21 mouse cellular contexts compared by ENCODE assay signal in genomic region chr12:119204411-119204810, GRCm38 (mm10). TPM values are rescaled to one million over a fixed set of nuclear protein-coding genes. Genes with fewer than 3 reads are reported as not detected.
DNase-seq lines count a peak whose midpoint lies in the region; ATAC-seq lines count a peak whose summit lies in the region.
"Had no signal": no experiment of that assay in that cellular context is flagged by ENCODE, and none has a peak within 500 bp of the region (broad histone marks: within the 10 kb centered on the region; RNA-seq: fewer than 3 reads in every experiment).

No protein-coding gene starts in this region.

- peak; percentile 3 for DNase-seq in CD4-positive helper T cell, adult 2 months (ENCODE audit: low read depth, low spot score)
- DNase-seq in induced T-regulatory cell, adult 2 months (ENCODE audit: low read depth), result peak; percentile 59
- DNase-seq in left cerebral cortex, adult 9 months (ENCODE audit: low spot score in 2 of 2), result no peak
- no peak for DNase-seq in gastrocnemius, postnatal 36 days
- DNase-seq: adrenal gland, adult 8-10 months; adrenal gland, postnatal 14 days; adrenal gland, postnatal 36 days; B cell, adult 2 months; cerebellum, adult 11-12 months; cerebellum, adult 2 months; cerebellum, adult 9-10 months; cerebellum, postnatal 10 days; cerebellum, postnatal 25 days; forebrain, postnatal 0 days had no signal

- H3K9ac ChIP-seq in hindbrain, embryonic 13.5 days, result no peak overlapping the region
- H3K9ac ChIP-seq: embryonic facial prominence, embryonic 12.5 days; forebrain, embryonic 13.5 days; forebrain, embryonic 15.5 days; forebrain, postnatal 0 days had no signal

- no peaks in the 10 kb centered on the region; the same call in 1 of the 2 replicates for H3K36me3 ChIP-seq in hindbrain, embryonic 13.5 days

- 88% methylated on average over 2 of the region's 2 CpGs for whole genome bisulfite sequencing in hindbrain, embryonic 13.5 days

- peaks cover 5% of the 10 kb centered on the region; the same call in 1 of the 2 replicates for H3K4me1 ChIP-seq in hindbrain, embryonic 13.5 days (replicated peaks)
- H3K4me1 ChIP-seq: embryonic facial prominence, embryonic 10.5 days had no signal

- no peak overlapping the region for H3K4me3 ChIP-seq in hindbrain, embryonic 13.5 days
- H3K4me3 ChIP-seq: embryonic facial prominence, embryonic 10.5 days; embryonic facial prominence, embryonic 12.5 days; forebrain, embryonic 13.5 days; forebrain, embryonic 15.5 days had no signal

- no peak overlapping the region for H3K27ac ChIP-seq in hindbrain, embryonic 13.5 days
- H3K27ac ChIP-seq: embryonic facial prominence, embryonic 10.5 days; embryonic facial prominence, embryonic 12.5 days; forebrain, embryonic 13.5 days; forebrain, embryonic 15.5 days had no signal

- H3K4me2 ChIP-seq in hindbrain, embryonic 13.5 days, result no peak overlapping the region
- H3K4me2 ChIP-seq: embryonic facial prominence, embryonic 12.5 days; forebrain, embryonic 13.5 days; forebrain, embryonic 15.5 days had no signal

- no peaks in the 10 kb centered on the region for H3K9me3 ChIP-seq in hindbrain, embryonic 13.5 days
- H3K9me3 ChIP-seq: embryonic facial prominence, embryonic 10.5 days; embryonic facial prominence, embryonic 12.5 days; forebrain, embryonic 13.5 days; forebrain, embryonic 15.5 days had no signal

- intact Hi-C loops in gastrocnemius, postnatal 36 days (cut with DNase I), result no loop called here

- ATAC-seq in CD4-positive, CD25-positive, alpha-beta regulatory T cell, adult 4 months, result peak; percentile 69
- no peak for ATAC-seq in hindbrain, embryonic 13.5 days (ENCODE audit: low FRiP score)
- ATAC-seq: forebrain, embryonic 13.5 days; forebrain, embryonic 15.5 days; forebrain, postnatal 0 days had no signal

- no peaks in the 10 kb centered on the region for H3K27me3 ChIP-seq in hindbrain, embryonic 13.5 days
- H3K27me3 ChIP-seq: embryonic facial prominence, embryonic 12.5 days; forebrain, embryonic 13.5 days; forebrain, embryonic 15.5 days had no signal

RNA-seq across cellular contexts. Expression of gene Itgb8, which starts 34.2 kb away (rescaled TPM):
- 10 to 100 TPM; 21.4 to 28.0 TPM for polyA plus RNA-seq in CD4-positive, CD25-positive, alpha-beta regulatory T cell, adult 4 months (2017; shearing (Covaris generic))
- 11.9 and 12.4 TPM in 2 replicates for polyA plus RNA-seq in hindbrain, embryonic 13.5 days (2015; fragmentation: Nextera tagmentation; extraction: Ambion mirVana)
- under 1 TPM; 0.36 to 0.79 TPM for total RNA-seq in gastrocnemius, postnatal 36 days (2021)
- total RNA-seq: MEL had no signal

Comparison
In these comparisons a context has a peak if more than half of its experiments do, and no peak if none do; other contexts are left out.
1. DNase-seq: peak in CD4-positive helper T cell, adult 2 months (single experiment) and induced T-regulatory cell, adult 2 months (single experiment); none in left cerebral cortex, adult 9 months (0 of 2) and gastrocnemius, postnatal 36 days (0 of 2).